Mouse (Mus musculus) MEL (cell line): ENCODE data around the gene Rbm38. TPM values are rescaled to one million over a fixed set of nuclear protein-coding genes. Genes with fewer than 3 reads are reported as not detected.
A peak's percentile ranks its signal among the peaks of the same experiment; 100 is the strongest.

Source experiments
- DNase-seq: peaks from one replicate; pipeline ENCODE4 v3.0.0; 2011; ENCODE audit warnings: low read depth, low spot score
- H3K27ac ChIP-seq: 2 replicates; pipeline ENCODE4 v1.5.1; 2012; ENCODE audit warnings: low read depth, mild to moderate bottlenecking, control low read depth, low read length, moderate library complexity; ENCODE audit not compliant: control insufficient read depth
- H3K27me3 ChIP-seq, 2 experiments: fragments of 150-350 bp in 1 of 2; sonication (generic) in 1 of 2; 2 replicates each; pipeline ENCODE4 v1.6.1; 2012; ENCODE audit warnings: low read length in 2 of 2, mild to moderate bottlenecking in 2 of 2, improper control_type of control experiment in 1 of 2, moderate library complexity in 1 of 2; ENCODE audit not compliant: insufficient read depth in 2 of 2, control insufficient read depth in 1 of 2
- H3K36me3 ChIP-seq, 2 experiments: 2 replicates each; pipeline ENCODE4 v1.6.1; 2012 to 2014; ENCODE audit warnings: low read length in 2 of 2, improper control_type of control experiment in 1 of 2, inconsistent platforms in 1 of 2, mild to moderate bottlenecking in 1 of 2; ENCODE audit not compliant: insufficient read depth in 2 of 2, control insufficient read depth in 1 of 2
- H3K4me1 ChIP-seq, 2 experiments: fragments of 150-350 bp in 1 of 2; sonication (generic) in 1 of 2; 2 replicates each; pipeline ENCODE4 v1.6.1; 2012; ENCODE audit warnings: low read length in 2 of 2, improper control_type of control experiment in 1 of 2, mild to moderate bottlenecking in 1 of 2; ENCODE audit not compliant: insufficient read depth in 2 of 2, control insufficient read depth in 1 of 2
- H3K4me3 ChIP-seq, 2 experiments: fragments of 150-350 bp in 1 of 2; sonication (generic) in 1 of 2; 2 replicates each; pipeline ENCODE4 v1.5.1; 2012; ENCODE audit warnings: low read depth in 2 of 2, low read length in 2 of 2, mild to moderate bottlenecking in 2 of 2, moderate library complexity in 2 of 2, control low read depth in 1 of 2, improper control_type of control experiment in 1 of 2; ENCODE audit not compliant: control insufficient read depth in 1 of 2, insufficient read depth in 1 of 2
- H3K79me2 ChIP-seq: 2 replicates; pipeline ENCODE4 v1.6.1; 2012; ENCODE audit warnings: mild to moderate bottlenecking, low read length, moderate library complexity; ENCODE audit not compliant: control insufficient read depth, poor library complexity, insufficient read depth
- H3K9ac ChIP-seq: 2 replicates; pipeline ENCODE4 v1.6.1; 2012; ENCODE audit warnings: low read depth, mild to moderate bottlenecking, control low read depth, low read length, moderate library complexity; ENCODE audit not compliant: control insufficient read depth, poor library complexity, severe bottlenecking
- H3K9me3 ChIP-seq: fragments of 150-350 bp; sonication (generic); replicated peaks from 2 replicates; pipeline ENCODE4 v1.6.1; 2012; ENCODE audit warnings: mild to moderate bottlenecking, low read length, improper control_type of control experiment, moderate library complexity; ENCODE audit not compliant: insufficient read depth
- CHD1 ChIP-seq: IDR thresholded peaks from 2 replicates; pipeline ENCODE4 v1.6.1; 2012; ENCODE audit warnings: low read depth, mild to moderate bottlenecking, inconsistent platforms, low read length, improper control_type of control experiment
- E2F4 ChIP-seq: IDR thresholded peaks from 2 replicates; pipeline ENCODE4 v1.6.1; 2011; ENCODE audit warnings: low read depth, low read length, improper control_type of control experiment, borderline replicate concordance
- EP300 ChIP-seq, 2 experiments: IDR thresholded peaks; 2 replicates each; pipeline ENCODE4 v1.6.1; 2011; ENCODE audit warnings: improper control_type of control experiment in 2 of 2, low read length in 2 of 2, low read depth in 1 of 2, mild to moderate bottlenecking in 1 of 2
- ETS1 ChIP-seq: IDR thresholded peaks from 2 replicates; pipeline ENCODE4 v1.6.1; 2012; ENCODE audit warnings: low read depth, mild to moderate bottlenecking, inconsistent platforms, low read length, improper control_type of control experiment, moderate library complexity
- GABPA ChIP-seq: IDR thresholded peaks from 2 replicates; pipeline ENCODE4 v1.6.1; 2012; ENCODE audit warnings: low read depth, mild to moderate bottlenecking, inconsistent platforms, low read length, improper control_type of control experiment, moderate library complexity
- GATA1 ChIP-seq: IDR thresholded peaks from 2 replicates; pipeline ENCODE4 v1.6.1; 2011; ENCODE audit warnings: low read depth, low read length, improper control_type of control experiment
- HCFC1 ChIP-seq: IDR thresholded peaks from 2 replicates; pipeline ENCODE4 v1.6.1; 2012; ENCODE audit warnings: low read depth, mild to moderate bottlenecking, inconsistent platforms, low read length, improper control_type of control experiment, moderate library complexity
- KAT2A ChIP-seq: conservative IDR thresholded peaks from 2 replicates; pipeline ENCODE4 v1.6.1; 2012; ENCODE audit warnings: low read depth, low read length, improper control_type of control experiment, inconsistent platforms
- MAX ChIP-seq: IDR thresholded peaks from 2 replicates; pipeline ENCODE4 v1.6.1; 2011; ENCODE audit warnings: low read length, improper control_type of control experiment
- MEF2A ChIP-seq: IDR thresholded peaks from 2 replicates; pipeline ENCODE4 v1.6.1; 2014; ENCODE audit warnings: low read depth, mild to moderate bottlenecking, inconsistent platforms, low read length, improper control_type of control experiment; ENCODE audit not compliant: poor library complexity, insufficient replicate concordance, severe bottlenecking; ENCODE audit errors: extremely low read depth
- MYB ChIP-seq: IDR thresholded peaks from 2 replicates; pipeline ENCODE4 v1.6.1; 2011; ENCODE audit warnings: mild to moderate bottlenecking, low read depth, low read length, improper control_type of control experiment
- MYC ChIP-seq: IDR thresholded peaks from 2 replicates; pipeline ENCODE4 v1.6.1; 2011; ENCODE audit warnings: low read depth, mild to moderate bottlenecking, low read length, improper control_type of control experiment, moderate library complexity
- NELFE ChIP-seq: IDR thresholded peaks from 2 replicates; pipeline ENCODE4 v1.6.1; 2011; ENCODE audit warnings: low read depth, low read length, improper control_type of control experiment
- POLR2A ChIP-seq, 2 experiments: IDR thresholded peaks; 2 replicates each; pipeline ENCODE4 v1.6.1; 2011 to 2012; ENCODE audit warnings: low read length in 2 of 2, mild to moderate bottlenecking in 2 of 2, control low read depth in 1 of 2, improper control_type of control experiment in 1 of 2, low read depth in 1 of 2, moderate library complexity in 1 of 2; ENCODE audit not compliant: control insufficient read depth in 1 of 2, insufficient read depth in 1 of 2, poor library complexity in 1 of 2
- POLR2AphosphoS2 ChIP-seq: IDR thresholded peaks from 2 replicates; pipeline ENCODE4 v1.6.1; 2011; ENCODE audit warnings: low read length, improper control_type of control experiment
- POLR2AphosphoS5 ChIP-seq: IDR thresholded peaks from 2 replicates; pipeline ENCODE4 v1.6.1; 2012; ENCODE audit warnings: low read depth, borderline replicate concordance, mild to moderate bottlenecking, inconsistent platforms, low read length, moderate library complexity, mixed read lengths
- RAD21 ChIP-seq: IDR thresholded peaks from 2 replicates; pipeline ENCODE4 v1.6.1; 2011; ENCODE audit warnings: mild to moderate bottlenecking, low read depth, low read length, improper control_type of control experiment
- RCOR1 ChIP-seq: IDR thresholded peaks from 2 replicates; pipeline ENCODE4 v1.6.1; 2012; ENCODE audit warnings: low read depth, mild to moderate bottlenecking, inconsistent platforms, low read length, improper control_type of control experiment
- SIN3A ChIP-seq: IDR thresholded peaks from 2 replicates; pipeline ENCODE4 v1.6.1; 2012; ENCODE audit warnings: low read length, improper control_type of control experiment, inconsistent platforms
- SMC3 ChIP-seq: IDR thresholded peaks from 2 replicates; pipeline ENCODE4 v1.6.1; 2011; ENCODE audit warnings: low read depth, low read length, improper control_type of control experiment
- TBP ChIP-seq: IDR thresholded peaks from 2 replicates; pipeline ENCODE4 v1.8.0; 2011; ENCODE audit warnings: low read depth, low read length, improper control_type of control experiment
- TCF12 ChIP-seq: IDR thresholded peaks from 2 replicates; pipeline ENCODE4 v1.6.1; 2014; ENCODE audit warnings: low read depth, mild to moderate bottlenecking, inconsistent platforms, low read length, improper control_type of control experiment, moderate library complexity
- UBTF ChIP-seq: IDR thresholded peaks from 2 replicates; pipeline ENCODE4 v1.6.1; 2012; ENCODE audit warnings: low read depth, mild to moderate bottlenecking, inconsistent platforms, low read length, improper control_type of control experiment, moderate library complexity, borderline replicate concordance; ENCODE audit not compliant: insufficient read depth
- USF2 ChIP-seq, 2 experiments: IDR thresholded peaks; 2 replicates each; pipeline ENCODE4 v1.6.1; 2011 to 2012; ENCODE audit warnings: improper control_type of control experiment in 2 of 2, low read length in 2 of 2, borderline replicate concordance in 1 of 2, inconsistent platforms in 1 of 2, low read depth in 1 of 2, mild to moderate bottlenecking in 1 of 2; ENCODE audit not compliant: insufficient read depth in 1 of 2
- ZMIZ1 ChIP-seq: IDR thresholded peaks from 2 replicates; pipeline ENCODE4 v1.6.1; 2012; ENCODE audit warnings: low read depth, mild to moderate bottlenecking, inconsistent platforms, low read length, improper control_type of control experiment, moderate library complexity
- ZNF384 ChIP-seq: IDR thresholded peaks from 2 replicates; pipeline ENCODE4 v1.6.1; 2012; ENCODE audit warnings: low read depth, mild to moderate bottlenecking, inconsistent platforms, low read length, improper control_type of control experiment
- polyA plus RNA-seq, 2 experiments: library from polyadenylated mRNA; stranded (reverse) in 1 of 2; unstranded in 1 of 2; fragments of >175 nt in 1 of 2; fragments of >200 nt in 1 of 2; gene quantifications; 2 replicates each; pipeline versions ENCODE4 v1.2.1 to v1.2.4; 2012; ENCODE audit warnings: low replicate concordance in 2 of 2, low read depth in 1 of 2; ENCODE audit not compliant: insufficient read length in 2 of 2, insufficient read depth in 1 of 2, missing spikeins in 1 of 2
- total RNA-seq: library from RNA; depleted of rRNA; stranded (reverse); fragments of 300-350 nt; gene quantifications from 2 replicates; pipeline ENCODE4 v1.2.3, GENCODE M21; 2012

Gene Rbm38
- total and polyA plus RNA-seq, 3 experiments, result 39.0 to 207 TPM; not detected in 1

DNA sequence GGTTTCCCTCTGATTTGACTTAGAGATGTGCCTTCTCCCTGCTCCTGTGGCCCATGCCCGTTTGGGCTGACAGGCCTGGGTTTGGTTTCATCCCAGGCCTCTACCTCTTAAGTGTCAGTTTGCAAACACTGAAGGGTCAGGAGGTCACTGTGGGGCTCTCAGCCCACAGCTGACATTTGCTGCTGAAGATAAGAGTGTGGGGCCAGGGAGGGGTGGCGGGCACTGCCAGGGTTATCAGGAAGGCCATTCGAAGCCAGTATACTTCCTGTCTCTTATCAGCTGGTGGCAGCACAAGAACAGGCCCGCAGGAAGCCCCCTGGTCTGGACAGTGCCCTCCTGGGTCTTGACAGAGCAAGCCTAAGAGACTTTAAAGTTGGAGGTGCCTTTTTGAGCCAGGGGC, 14.7 kb downstream of the Rbm38 start (continued):
- TF ChIP-seq MAX (no peak), E2F4 (no peak), UBTF (no peak), ZNF384 (no peak), RAD21 (no peak), NELFE (no peak), EP300 (IDR thresholded peaks at IDR 0.05; ENCODE audit: low read depth in 1 of 2, low read length in 2 of 2) (peak; percentile 94 to 98), POLR2A (IDR thresholded peaks at IDR 0.05; ENCODE audit: control insufficient read depth in 1 of 2, insufficient read depth in 1 of 2, low read depth in 1 of 2, low read length in 2 of 2, poor library complexity in 1 of 2) (no peak; a peak in 1 of 4 replicates), GATA1 (peak; percentile 92), SMC3 (no peak), USF2 (IDR thresholded peaks at IDR 0.05; ENCODE audit: borderline replicate concordance in 1 of 2, insufficient read depth in 1 of 2, low read depth in 1 of 2, low read length in 2 of 2) (no peak), POLR2AphosphoS5 (no peak), RCOR1 (peak; percentile 73), KAT2A (no peak), MEF2A (peak; percentile 21; the same call in 1 of the 2 replicates), ZMIZ1 (no peak), MYB (peak; percentile 58; the same call in 1 of the 2 replicates), GABPA (no peak), CHD1 (no peak), TBP (no peak), HCFC1 (no peak), SIN3A (peak; percentile 77)

DNA sequence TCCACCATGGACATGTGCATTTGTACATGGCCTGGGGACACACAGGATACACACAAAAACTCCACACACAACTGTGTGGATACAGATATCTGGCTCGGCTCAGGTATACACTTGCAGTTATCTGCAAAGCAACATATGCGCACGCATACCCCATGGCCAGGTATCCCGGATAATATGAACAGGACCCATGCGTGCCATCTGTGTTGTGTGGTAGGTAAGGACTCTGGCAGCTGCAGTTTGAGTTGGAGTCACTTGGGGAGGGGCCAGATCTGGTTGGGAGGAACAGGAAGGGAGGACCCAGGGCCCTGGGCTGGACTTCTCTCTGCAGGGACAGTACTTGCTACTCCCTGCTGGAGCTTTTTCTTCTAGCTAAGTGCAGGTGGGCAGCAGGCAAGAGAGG, 15.4 kb downstream of the Rbm38 start:
- TF ChIP-seq HCFC1 (0 out of 2 replicates have a peak, but pooled peaks have one; percentile 17), MEF2A (no peak), CHD1 (0 out of 2 replicates have a peak, but pooled peaks have one; percentile 39), POLR2AphosphoS2 (peak; percentile 23; the same call in 1 of the 2 replicates), MAX (0 out of 2 replicates have a peak, but pooled peaks have one; percentile 28), TCF12 (0 out of 2 replicates have a peak, but pooled peaks have one; percentile 34), ZMIZ1 (0 out of 2 replicates have a peak, but pooled peaks have one; percentile 30), ETS1 (no peak), EP300 (IDR thresholded peaks at IDR 0.05; ENCODE audit: low read depth in 1 of 2, low read length in 2 of 2) (0 out of 4 replicates have a peak, but pooled peaks of 1 of the 2 experiments have one; percentile 16), MYC (0 out of 2 replicates have a peak, but pooled peaks have one; percentile 37)
- Histone ChIP-seq H3K79me2 (no peaks in the 10 kb centered on the region), H3K27ac (peak overlapping the region; percentile 61), H3K9ac (no peak overlapping the region), H3K27me3 (no peaks in the 10 kb centered on the region), H3K4me3 (no peak overlapping the region), H3K36me3 (peaks cover 6 to 45% of the 10 kb centered on the region in 2 experiments), H3K9me3 (no peaks in the 10 kb centered on the region), H3K4me1 (peaks cover 43 to 58% of the 10 kb centered on the region in 2 experiments)
- DNase-seq, result peak; percentile 45
